Mouse (Mus musculus) hindbrain, embryonic 14.5 days (tissue): ENCODE results near the gene Etv6. TPM values are rescaled to one million over a fixed set of nuclear protein-coding genes. Genes with fewer than 3 reads are reported as not detected.
A peak's percentile ranks its signal among the peaks of the same experiment; 100 is the strongest.

Experiments used
- ATAC-seq: fragments of 200-750 bp; cut with Nextera tagmentation; 2 replicates; pipeline ENCODE4 v1.8.0; 2017; ENCODE audit warnings: moderate number of reproducible peaks, mild to moderate bottlenecking, moderate TSS enrichment, moderate library complexity; ENCODE audit not compliant: low FRiP score
- DNase-seq: peaks from one replicate; pipeline ENCODE4 v3.0.0-alpha.2; 2015; ENCODE audit warnings: low spot score
- H3K27ac ChIP-seq: fragments of 300-500 bp; sonication (generic); 2 replicates; pipeline ENCODE4 v1.5.1; 2014; ENCODE audit warnings: mild to moderate bottlenecking, moderate library complexity
- H3K27me3 ChIP-seq: fragments of 300-500 bp; sonication (generic); 2 replicates; pipeline ENCODE4 v1.6.1; 2014; ENCODE audit warnings: mild to moderate bottlenecking, low read length, mixed read lengths; ENCODE audit not compliant: control insufficient read depth, insufficient read depth
- H3K36me3 ChIP-seq: fragments of 300-500 bp; sonication (generic); replicated peaks from 2 replicates; pipeline ENCODE4 v1.6.1; 2014; ENCODE audit not compliant: control insufficient read depth, insufficient read depth
- H3K4me1 ChIP-seq: fragments of 300-500 bp; sonication (generic); replicated peaks from 2 replicates; pipeline ENCODE4 v1.6.1; 2014; ENCODE audit warnings: antibody characterized with exemption, low read length, mixed read lengths; ENCODE audit not compliant: control insufficient read depth, insufficient read depth
- H3K4me2 ChIP-seq: fragments of 300-500 bp; sonication (generic); replicated peaks from 2 replicates; pipeline ENCODE4 v1.6.1; 2014; ENCODE audit warnings: mild to moderate bottlenecking, moderate library complexity
- H3K4me3 ChIP-seq: fragments of 300-500 bp; sonication (generic); replicated peaks from 2 replicates; pipeline ENCODE4 v1.5.1; 2014; ENCODE audit warnings: mild to moderate bottlenecking, low read length
- H3K9ac ChIP-seq: fragments of 300-500 bp; sonication (generic); 2 replicates; pipeline ENCODE4 v1.6.1; 2014
- H3K9me3 ChIP-seq: fragments of 300-500 bp; sonication (generic); 2 replicates; pipeline ENCODE4 v1.6.1; 2016; ENCODE audit warnings: low read length; ENCODE audit not compliant: control insufficient read depth
- WGBS: fragments of 180-500 bp; shearing (Covaris S2); extraction: QIAGEN DNeasy Blood & Tissue Kit; methylation state at CpG from one replicate; pipeline ENCODE4 v1.1.7; 2014; 5-methylcytosine and 5-hydroxymethylcytosine counted together
- polyA plus RNA-seq: library from polyadenylated mRNA; unstranded; fragments of >200 nt; fragmentation: Nextera tagmentation; extraction: Ambion mirVana; gene quantifications from 2 replicates; pipeline ENCODE4 v1.2.1, GENCODE M21; 2014

Etv6 gene
- polyA plus RNA-seq, 1 experiment from 2014 or later: 6.8 TPM

GRCm38 (mm10) chr6:134183592-134184342 is 148.3 kb downstream of the Etv6 start:
- no peaks in the 10 kb centered on the region for H3K27me3 ChIP-seq
- no peak overlapping the region for H3K9ac ChIP-seq
- 91% methylated on average over 11 of the region's 11 CpGs for WGBS
- H3K4me3 ChIP-seq: no peak overlapping the region
- no peak overlapping the region for H3K4me2 ChIP-seq
- H3K9me3 ChIP-seq: no peaks in the 10 kb centered on the region
- no peaks in the 10 kb centered on the region for H3K36me3 ChIP-seq
- DNase-seq (no peak), ATAC-seq (no peak)
- no peak overlapping the region for H3K27ac ChIP-seq
- peaks cover 5% of the 10 kb centered on the region; the same call in 1 of the 2 replicates for H3K4me1 ChIP-seq

GRCm38 (mm10) chr6:134186286-134186903 is 150.9 kb downstream of the Etv6 start:
- Histone ChIP-seq H3K4me1 (peaks cover 31% of the 10 kb centered on the region), H3K27ac (no peak overlapping the region), H3K9me3 (no peaks in the 10 kb centered on the region), H3K27me3 (no peaks in the 10 kb centered on the region), H3K4me3 (no peak overlapping the region), H3K36me3 (no peaks in the 10 kb centered on the region), H3K9ac (no peak overlapping the region), H3K4me2 (no peak overlapping the region)
- 69% methylated on average over 6 of the region's 6 CpGs for WGBS
- DNase-seq (no peak), ATAC-seq (no peak)

GRCm38 (mm10) chr6:134188719-134189118 is 153.2 kb downstream of the Etv6 start:
- Histone ChIP-seq H3K27ac (peak overlapping the region; percentile 55; the same call in 1 of the 2 replicates), H3K4me2 (no peak overlapping the region), H3K36me3 (no peaks in the 10 kb centered on the region), H3K9me3 (no peaks in the 10 kb centered on the region), H3K4me3 (no peak overlapping the region), H3K9ac (no peak overlapping the region), H3K4me1 (peaks cover 35% of the 10 kb centered on the region), H3K27me3 (no peaks in the 10 kb centered on the region)
- DNase-seq: peak; percentile 40
- WGBS: 47% methylated on average over 3 of the region's 3 CpGs
- ATAC-seq: no peak

- DNase-seq (no peak), ATAC-seq (peak; percentile 35; the same call in 1 of the 2 replicates)
- H3K4me3 ChIP-seq: no peak overlapping the region
- 31% methylated on average over 5 of the region's 5 CpGs for WGBS
- no peaks in the 10 kb centered on the region for H3K36me3 ChIP-seq
- H3K27me3 ChIP-seq: no peaks in the 10 kb centered on the region
- peak overlapping the region; percentile 55; the same call in 1 of the 2 replicates for H3K27ac ChIP-seq
- peaks cover 35% of the 10 kb centered on the region for H3K4me1 ChIP-seq
- H3K9me3 ChIP-seq: no peaks in the 10 kb centered on the region
- H3K9ac ChIP-seq: no peak overlapping the region
- no peak overlapping the region for H3K4me2 ChIP-seq
Measured at GRCm38 (mm10) chr6:134189174-134189573, 153.7 kb downstream of the Etv6 start.

- 39% methylated on average over 7 of the region's 7 CpGs for WGBS
- ATAC-seq (peak; percentile 57), DNase-seq (no peak)
- Histone ChIP-seq H3K36me3 (no peaks in the 10 kb centered on the region), H3K4me1 (peaks cover 35% of the 10 kb centered on the region), H3K9me3 (no peaks in the 10 kb centered on the region), H3K27me3 (no peaks in the 10 kb centered on the region), H3K4me3 (no peak overlapping the region), H3K27ac (peak overlapping the region; percentile 55; the same call in 1 of the 2 replicates), H3K4me2 (no peak overlapping the region), H3K9ac (no peak overlapping the region)
Measured at GRCm38 (mm10) chr6:134189575-134190132, 154.2 kb downstream of the Etv6 start.

GRCm38 (mm10) chr6:134190597-134191278 is 155.2 kb downstream of the Etv6 start:
- no peaks in the 10 kb centered on the region for H3K36me3 ChIP-seq
- H3K9ac ChIP-seq: no peak overlapping the region
- no peak overlapping the region for H3K4me3 ChIP-seq
- H3K27ac ChIP-seq: peak overlapping the region; percentile 7; the same call in 1 of the 2 replicates
- H3K9me3 ChIP-seq: no peaks in the 10 kb centered on the region
- H3K27me3 ChIP-seq: no peaks in the 10 kb centered on the region
- no peak overlapping the region for H3K4me2 ChIP-seq
- DNase-seq (peak; percentile 42), ATAC-seq (no peak)
- peaks cover 35% of the 10 kb centered on the region for H3K4me1 ChIP-seq
- WGBS: 39% methylated on average over 7 of the region's 7 CpGs

- no peak overlapping the region for H3K4me3 ChIP-seq
- H3K27me3 ChIP-seq: no peaks in the 10 kb centered on the region
- no peaks in the 10 kb centered on the region for H3K36me3 ChIP-seq
- DNase-seq (no peak), ATAC-seq (no peak)
- H3K9me3 ChIP-seq: no peaks in the 10 kb centered on the region
- H3K4me2 ChIP-seq: no peak overlapping the region
- H3K4me1 ChIP-seq: peaks cover 35% of the 10 kb centered on the region
- H3K9ac ChIP-seq: no peak overlapping the region
- no peak overlapping the region for H3K27ac ChIP-seq
Measured at GRCm38 (mm10) chr6:134192710-134193109, 157.2 kb downstream of the Etv6 start.

- 96% methylated on average over 1 of the region's 1 CpGs for WGBS
- Histone ChIP-seq H3K4me2 (no peak overlapping the region), H3K27me3 (no peaks in the 10 kb centered on the region), H3K9ac (no peak overlapping the region), H3K27ac (no peak overlapping the region), H3K9me3 (no peaks in the 10 kb centered on the region), H3K4me3 (no peak overlapping the region), H3K4me1 (no peaks in the 10 kb centered on the region; the same call in 1 of the 2 replicates), H3K36me3 (no peaks in the 10 kb centered on the region)
- DNase-seq (no peak), ATAC-seq (no peak)
Measured at GRCm38 (mm10) chr6:134199895-134200294, 164.4 kb downstream of the Etv6 start.

- no peak overlapping the region for H3K27ac ChIP-seq
- H3K36me3 ChIP-seq: no peaks in the 10 kb centered on the region
Measured at GRCm38 (mm10) chr6:134200577-134200976, 165.1 kb downstream of the Etv6 start.

More at GRCm38 (mm10) chr6:134200577-134200976, 165.1 kb downstream of the Etv6 start:
- no peaks in the 10 kb centered on the region; the same call in 1 of the 2 replicates for H3K4me1 ChIP-seq
- H3K9ac ChIP-seq: no peak overlapping the region
- H3K27me3 ChIP-seq: no peaks in the 10 kb centered on the region
- WGBS: 73% methylated on average over 10 of the region's 10 CpGs
- ATAC-seq (no peak), DNase-seq (no peak)
- H3K4me2 ChIP-seq: no peak overlapping the region
- no peak overlapping the region for H3K4me3 ChIP-seq
- no peaks in the 10 kb centered on the region for H3K9me3 ChIP-seq
